Mouse (Mus musculus) heart, embryonic 10.5 days (tissue): ENCODE measurements at regions not wholly inside any gene's neighbourhood (a gene's known extent, or its start where the extent isn't known, plus 50 kb on each side); places are given as distances from the start of the nearest gene placed in this dataset.

Source experiments
- DNase-seq: peaks from one replicate; pipeline ENCODE4 v3.0.0-alpha.2; 2017; ENCODE audit warnings: low spot score
- H3K27ac ChIP-seq: fragments of 300-500 bp; sonication (generic); 2 replicates; pipeline ENCODE4 v1.5.1; 2016; ENCODE audit warnings: mild to moderate bottlenecking
- H3K27me3 ChIP-seq: fragments of 300-500 bp; sonication (generic); 2 replicates; pipeline ENCODE4 v1.6.1; 2016; ENCODE audit warnings: mild to moderate bottlenecking; ENCODE audit not compliant: poor library complexity, insufficient read depth, severe bottlenecking
- H3K36me3 ChIP-seq: fragments of 300-500 bp; sonication (generic); 2 replicates; pipeline ENCODE4 v1.6.1; 2016; ENCODE audit warnings: mild to moderate bottlenecking, moderate library complexity
- H3K4me1 ChIP-seq: fragments of 300-500 bp; sonication (generic); 2 replicates; pipeline ENCODE4 v1.6.1; 2016; ENCODE audit warnings: mild to moderate bottlenecking
- H3K4me3 ChIP-seq: fragments of 300-500 bp; sonication (generic); 2 replicates; pipeline ENCODE4 v1.5.1; 2016; ENCODE audit warnings: mild to moderate bottlenecking, moderate library complexity
- H3K9me3 ChIP-seq: fragments of 300-500 bp; sonication (generic); 2 replicates; pipeline ENCODE4 v1.6.1; 2016; ENCODE audit warnings: mild to moderate bottlenecking, moderate library complexity
- WGBS: fragments of 180-500 bp; shearing (Covaris S2); methylation state at CpG from one replicate; pipeline ENCODE4 v1.1.7; 2016; 5-methylcytosine and 5-hydroxymethylcytosine counted together

DNA sequence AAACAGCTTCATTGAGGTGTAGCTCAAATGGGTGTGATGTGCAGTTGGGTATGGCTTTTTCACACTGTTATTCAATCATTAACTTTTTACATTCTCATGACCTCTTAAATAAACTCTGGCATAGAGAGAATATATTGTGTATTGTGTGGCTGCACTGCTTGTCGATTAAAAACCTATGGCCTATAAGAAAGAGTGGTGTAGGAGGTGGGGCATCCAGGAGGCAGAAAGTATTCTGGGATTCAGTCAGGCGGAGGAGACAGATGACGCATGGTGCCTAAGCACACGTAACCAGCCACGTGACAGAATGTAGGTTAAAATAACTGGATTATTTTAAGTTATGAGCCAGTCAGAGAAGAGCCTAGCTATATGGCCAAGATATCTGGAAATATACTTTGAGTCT lies 78.2 kb upstream of the Slc16a7 start:
- Histone ChIP-seq H3K27me3 (no peaks in the 10 kb centered on the region), H3K9me3 (no peaks in the 10 kb centered on the region), H3K27ac (no peak overlapping the region), H3K4me3 (no peak overlapping the region), H3K4me1 (no peaks in the 10 kb centered on the region), H3K36me3 (no peaks in the 10 kb centered on the region)
- WGBS, result 86% methylated on average over 5 of the region's 5 CpGs
- DNase-seq, result no peak

DNA sequence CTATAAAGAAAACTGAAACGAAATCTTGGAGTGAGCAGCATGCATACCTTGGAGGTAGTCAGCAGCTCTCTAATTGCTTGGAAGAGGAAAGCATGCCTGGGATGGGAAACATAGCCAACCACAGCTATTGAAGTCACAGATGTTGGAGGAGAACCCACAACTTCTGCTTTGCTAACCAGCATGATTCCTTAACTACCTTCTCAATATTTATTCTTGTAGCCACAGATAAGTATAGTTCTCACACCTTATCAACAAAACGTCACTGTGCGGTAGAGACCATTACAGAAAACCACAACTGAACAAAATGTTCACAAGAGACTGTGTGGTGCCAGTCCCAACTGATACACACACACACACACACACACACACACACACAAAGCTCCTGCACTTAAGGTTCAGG lies 99.1 kb upstream of the Slc16a7 start:
- 72% methylated on average over 3 of the region's 3 CpGs for WGBS
- H3K27ac ChIP-seq, result no peak overlapping the region

DNA sequence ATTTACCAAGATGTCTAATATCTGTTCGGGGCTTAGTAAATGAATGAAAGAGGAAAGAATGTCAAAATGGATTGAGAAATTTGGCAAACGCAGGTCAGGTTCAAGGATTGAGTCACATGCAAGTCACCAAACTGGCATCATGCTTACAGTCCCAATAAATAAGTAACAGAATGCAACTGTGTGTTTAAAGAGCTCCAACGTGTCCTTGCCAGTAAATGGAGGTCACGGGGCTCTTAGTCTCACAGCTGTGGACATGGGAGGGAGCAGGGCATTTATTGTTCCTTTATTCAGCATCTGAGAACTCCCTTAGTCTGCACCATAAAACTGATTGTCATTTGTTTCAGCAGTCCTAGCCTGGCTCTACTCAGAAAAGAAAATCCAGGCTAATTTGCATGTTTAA lies 101.1 kb upstream of the Slc16a7 start:
- DNase-seq, result no peak
- Histone ChIP-seq H3K27ac (no peak overlapping the region), H3K9me3 (no peaks in the 10 kb centered on the region), H3K27me3 (no peaks in the 10 kb centered on the region), H3K4me1 (no peaks in the 10 kb centered on the region), H3K4me3 (no peak overlapping the region), H3K36me3 (no peaks in the 10 kb centered on the region)
- 74% methylated on average over 4 of the region's 4 CpGs for WGBS

More for the DNA sequence above, 99.1 kb upstream of the Slc16a7 start:
- Histone ChIP-seq H3K36me3 (no peaks in the 10 kb centered on the region), H3K4me1 (no peaks in the 10 kb centered on the region), H3K4me3 (no peak overlapping the region), H3K9me3 (no peaks in the 10 kb centered on the region), H3K27me3 (no peaks in the 10 kb centered on the region)
- no peak for DNase-seq

DNA sequence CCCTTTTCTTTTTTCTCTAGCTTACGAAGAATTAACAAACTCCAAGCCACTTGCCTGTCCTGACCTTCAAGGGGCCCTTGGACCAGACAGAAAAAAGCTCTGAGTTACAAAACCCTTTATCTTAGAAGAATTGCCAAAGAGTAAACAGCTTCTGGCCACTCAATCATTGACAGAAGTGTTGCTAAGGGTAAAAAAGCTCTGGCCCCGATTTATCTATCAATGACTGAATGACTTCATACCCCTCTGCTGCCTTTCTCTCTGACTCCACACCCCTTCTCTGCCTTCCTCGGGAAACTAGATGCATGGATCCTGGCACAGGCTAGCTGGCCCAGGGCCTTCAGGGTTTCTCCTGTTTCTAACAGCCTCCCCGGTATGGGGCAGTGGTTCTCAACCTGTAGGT lies 105.2 kb upstream of the Slc16a7 start:
- DNase-seq, result no peak
- H3K36me3 ChIP-seq, result no peaks in the 10 kb centered on the region
- H3K27me3 ChIP-seq, result no peaks in the 10 kb centered on the region
- H3K9me3 ChIP-seq, result no peaks in the 10 kb centered on the region
- H3K4me1 ChIP-seq, result no peaks in the 10 kb centered on the region
- H3K4me3 ChIP-seq, result no peak overlapping the region
- 61% methylated on average over 4 of the region's 4 CpGs for whole genome bisulfite sequencing
- no peak overlapping the region for H3K27ac ChIP-seq

DNA sequence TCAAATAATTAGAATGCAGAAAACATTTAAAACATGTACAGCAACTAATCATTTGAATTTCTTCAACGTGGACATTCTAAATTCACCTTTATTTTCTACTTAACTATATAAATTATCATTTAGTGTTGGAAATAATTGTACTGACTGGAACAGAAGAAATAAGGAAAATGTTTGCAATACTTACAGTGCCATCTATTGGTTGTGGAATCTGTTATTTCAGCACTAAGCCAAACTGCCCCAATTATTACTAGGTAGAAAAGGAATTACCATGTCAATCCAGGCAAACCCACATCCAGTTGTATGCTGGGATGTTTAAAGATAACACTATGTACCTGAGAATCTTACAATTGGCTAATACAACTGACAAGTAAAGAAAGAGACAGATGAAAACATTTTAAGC lies 109.1 kb upstream of the Slc16a7 start:
- Histone ChIP-seq H3K36me3 (no peaks in the 10 kb centered on the region), H3K27me3 (no peaks in the 10 kb centered on the region)
- DNase-seq, result no peak

DNA sequence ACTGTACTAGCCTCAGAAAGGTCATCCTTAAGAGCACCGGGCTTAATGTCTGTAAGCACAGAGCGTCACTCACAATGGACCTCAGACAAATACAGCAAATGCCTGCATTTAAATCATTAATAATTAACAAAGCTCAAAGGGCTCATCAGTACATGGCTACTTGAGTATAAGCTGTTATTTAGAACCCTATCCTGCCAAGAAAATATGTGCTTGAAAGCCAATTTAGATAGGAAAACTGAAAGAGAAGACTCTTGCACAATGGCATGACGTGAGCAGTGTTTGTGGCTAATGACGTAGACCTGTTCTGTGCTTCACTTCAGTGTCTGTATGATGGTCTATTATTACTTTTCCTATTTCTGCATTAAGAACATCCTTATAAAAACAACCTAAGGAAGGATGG lies 111.1 kb upstream of the Slc16a7 start:
- 87% methylated on average over 4 of the region's 4 CpGs for WGBS
- Histone ChIP-seq H3K9me3 (no peaks in the 10 kb centered on the region), H3K27ac (no peak overlapping the region), H3K4me1 (no peaks in the 10 kb centered on the region), H3K36me3 (no peaks in the 10 kb centered on the region), H3K4me3 (no peak overlapping the region), H3K27me3 (no peaks in the 10 kb centered on the region)
- no peak for DNase-seq

More for the DNA sequence above, 109.1 kb upstream of the Slc16a7 start:
- no peak overlapping the region for H3K4me3 ChIP-seq
- H3K4me1 ChIP-seq, result no peaks in the 10 kb centered on the region
- no peak overlapping the region for H3K27ac ChIP-seq
- H3K9me3 ChIP-seq, result no peaks in the 10 kb centered on the region
- 29% methylated on average over 1 of the region's 1 CpGs for WGBS

DNA sequence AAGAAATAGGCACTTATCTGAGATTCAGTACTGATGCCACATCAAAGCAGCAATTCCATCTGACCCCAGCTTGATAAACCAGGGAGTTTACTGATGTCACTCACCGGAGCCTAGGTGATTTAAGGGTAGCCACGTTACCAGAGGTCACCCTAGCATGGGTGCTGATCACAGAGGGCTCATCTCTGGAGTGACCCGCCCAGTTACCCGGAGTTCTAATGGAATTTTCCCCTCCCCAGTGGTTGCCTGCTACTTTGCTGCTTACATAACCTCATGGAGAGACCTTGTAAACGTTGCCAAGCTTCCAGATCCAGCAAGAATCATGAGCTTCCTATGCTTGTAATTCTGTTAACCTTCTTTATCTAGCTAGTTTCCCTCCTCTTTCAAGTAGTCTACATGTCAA lies 125.8 kb upstream of the Slc16a7 start:
- 65% methylated on average over 5 of the region's 5 CpGs for WGBS
- Histone ChIP-seq H3K27me3 (no peaks in the 10 kb centered on the region), H3K4me3 (no peak overlapping the region)

DNA sequence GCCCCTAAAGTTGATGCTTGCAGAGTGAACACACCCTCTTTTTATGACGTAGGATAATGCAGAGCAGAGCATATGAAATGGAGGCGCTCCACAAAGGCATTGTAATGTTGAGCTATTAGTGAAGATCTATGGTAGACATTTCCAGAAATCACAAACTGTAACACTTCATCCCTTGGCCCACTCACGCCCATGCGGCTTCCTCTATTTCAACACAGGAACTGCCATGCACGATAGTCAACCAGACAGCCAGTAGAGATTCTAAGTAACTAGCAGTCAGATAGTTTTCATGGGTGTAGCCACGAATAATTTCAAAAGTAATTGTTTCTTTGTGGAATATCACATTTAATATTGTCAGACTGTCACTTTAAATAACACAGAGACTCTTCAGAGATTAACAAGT lies 141.6 kb upstream of the Slc16a7 start:
- 83% methylated on average over 6 of the region's 6 CpGs for WGBS

More for the DNA sequence above, 125.8 kb upstream of the Slc16a7 start:
- Histone ChIP-seq H3K27ac (no peak overlapping the region), H3K9me3 (no peaks in the 10 kb centered on the region), H3K4me1 (no peaks in the 10 kb centered on the region), H3K36me3 (no peaks in the 10 kb centered on the region)
- DNase-seq, result no peak

DNA sequence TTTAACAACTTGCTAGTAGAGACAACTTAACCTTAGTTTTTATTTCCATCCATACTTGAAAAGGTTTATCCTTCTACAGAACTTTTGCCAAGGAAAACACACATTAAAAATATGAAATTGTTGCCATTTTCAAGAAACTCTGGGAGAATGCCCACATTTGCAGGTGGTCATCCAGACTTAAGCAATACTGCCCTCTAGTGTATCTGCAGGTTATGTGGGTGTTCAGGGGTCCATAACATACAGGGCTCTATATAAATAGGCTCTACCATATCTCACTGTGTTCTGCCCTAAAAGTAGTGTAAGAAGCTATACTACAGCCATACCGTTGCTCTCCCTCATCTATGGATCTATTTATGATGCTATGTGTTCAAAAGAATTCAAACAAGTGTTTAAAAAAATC lies 149.1 kb upstream of the Slc16a7 start:
- no peaks in the 10 kb centered on the region for H3K36me3 ChIP-seq
- no peak overlapping the region for H3K27ac ChIP-seq
- DNase-seq, result no peak
- H3K4me3 ChIP-seq, result no peak overlapping the region
- no peaks in the 10 kb centered on the region for H3K9me3 ChIP-seq
- no peaks in the 10 kb centered on the region for H3K27me3 ChIP-seq
- H3K4me1 ChIP-seq, result no peaks in the 10 kb centered on the region
- 39% methylated on average over 1 of the region's 1 CpGs for WGBS

More for the DNA sequence above, 141.6 kb upstream of the Slc16a7 start:
- no peak for DNase-seq
- H3K27ac ChIP-seq, result no peak overlapping the region
- H3K36me3 ChIP-seq, result no peaks in the 10 kb centered on the region
- H3K27me3 ChIP-seq, result no peaks in the 10 kb centered on the region
- no peak overlapping the region for H3K4me3 ChIP-seq
- no peaks in the 10 kb centered on the region for H3K4me1 ChIP-seq
- no peaks in the 10 kb centered on the region for H3K9me3 ChIP-seq

DNA sequence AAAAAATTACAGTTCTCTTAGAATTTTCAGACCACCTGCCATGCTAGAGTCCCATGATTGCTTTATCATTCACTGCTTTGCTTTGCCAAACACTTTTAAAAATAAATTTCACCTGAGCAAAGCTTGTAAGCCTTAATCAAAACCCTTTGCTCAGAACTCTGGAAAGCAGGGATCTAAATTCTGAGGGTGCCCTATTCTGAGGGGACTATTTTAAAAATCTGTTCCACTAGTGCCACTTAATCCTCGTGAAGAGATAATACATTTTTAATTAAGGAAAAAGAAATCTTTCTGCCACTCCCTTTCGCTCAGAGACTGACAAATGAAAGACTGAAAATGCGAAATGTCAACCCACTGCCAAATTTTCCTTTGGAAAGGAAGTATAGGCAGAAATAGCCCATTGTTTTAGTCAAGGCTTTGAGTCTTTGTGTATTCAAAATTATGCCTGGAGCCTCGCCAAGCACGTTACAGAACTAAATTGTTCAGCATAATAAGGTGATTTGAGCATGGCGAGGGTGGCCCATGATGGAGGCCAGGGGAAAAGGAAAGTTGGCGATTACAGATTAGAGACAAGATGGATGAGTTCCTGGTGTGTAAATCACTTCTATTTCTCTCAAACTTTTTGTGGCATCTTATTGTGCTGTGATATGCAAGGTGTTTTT lies 197.4 kb upstream of the Slc16a7 start:
- Histone ChIP-seq H3K36me3 (no peaks in the 10 kb centered on the region), H3K27ac (no peak overlapping the region), H3K27me3 (no peaks in the 10 kb centered on the region), H3K9me3 (no peaks in the 10 kb centered on the region), H3K4me3 (no peak overlapping the region), H3K4me1 (no peaks in the 10 kb centered on the region)
- DNase-seq, result no peak
- 75% methylated on average over 7 of the region's 7 CpGs for WGBS

DNA sequence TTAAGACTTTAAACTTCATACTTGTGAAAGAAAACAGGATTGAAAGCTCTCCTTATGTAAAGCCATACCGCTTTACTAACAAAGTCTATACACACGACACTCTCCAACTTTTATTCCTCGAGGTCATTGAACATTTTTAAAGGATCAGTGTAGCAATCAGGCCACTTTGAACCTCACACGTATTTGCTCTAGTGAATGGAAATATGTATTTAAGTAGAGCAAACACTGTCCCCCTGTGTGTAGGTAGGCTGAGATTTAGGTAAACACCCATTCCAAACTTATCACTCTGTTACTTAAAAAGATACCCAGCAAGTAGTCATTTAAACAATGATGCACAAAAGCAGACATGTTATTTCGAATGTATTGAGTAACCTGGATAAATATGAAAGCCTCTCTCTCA lies 203.7 kb upstream of the Slc16a7 start:
- no peaks in the 10 kb centered on the region for H3K4me1 ChIP-seq
- H3K27ac ChIP-seq, result no peak overlapping the region
- H3K9me3 ChIP-seq, result no peaks in the 10 kb centered on the region
- no peaks in the 10 kb centered on the region for H3K36me3 ChIP-seq
- WGBS, result 73% methylated on average over 5 of the region's 5 CpGs
- DNase-seq, result no peak
- H3K27me3 ChIP-seq, result no peaks in the 10 kb centered on the region
- H3K4me3 ChIP-seq, result no peak overlapping the region

DNA sequence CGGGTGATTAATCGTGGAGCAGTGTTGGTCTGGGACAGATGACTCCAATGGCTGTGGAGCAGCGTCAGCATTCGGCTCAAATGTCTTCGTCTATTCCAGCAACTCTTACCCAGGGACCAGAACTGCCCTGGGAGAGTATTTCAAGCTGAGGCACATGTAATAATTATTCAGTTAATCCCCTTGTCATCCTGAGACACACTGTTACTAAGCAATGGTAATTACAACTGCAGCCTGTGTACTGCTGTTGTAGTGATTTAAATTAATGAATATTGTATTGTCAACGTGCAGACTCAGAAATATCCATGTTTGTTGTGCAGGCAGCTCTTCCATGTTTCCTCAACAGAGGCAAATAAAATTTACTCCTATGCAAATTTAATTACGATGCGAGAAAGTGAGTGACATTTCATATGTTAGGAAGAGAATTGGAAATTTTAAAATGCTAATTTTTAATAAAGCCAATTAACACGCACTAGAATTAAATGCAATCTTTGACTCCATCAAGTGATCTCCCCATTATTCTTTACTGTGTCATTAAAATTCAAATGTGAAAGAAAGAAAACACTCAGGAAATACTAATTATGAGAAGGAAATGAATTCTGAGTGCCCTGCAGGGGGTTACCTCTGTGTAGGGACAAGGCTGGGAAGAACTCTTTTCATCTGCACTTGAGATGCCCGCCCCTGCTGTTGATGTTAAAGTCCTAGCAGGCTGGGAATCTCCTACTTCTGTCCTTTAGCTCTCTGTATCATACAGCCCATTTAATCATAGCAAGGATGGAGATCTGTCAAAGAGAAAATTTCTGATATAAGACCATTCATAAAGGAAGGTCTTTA lies 218.7 kb upstream of the Slc16a7 start:
- Histone ChIP-seq H3K4me3 (no peak overlapping the region), H3K27ac (no peak overlapping the region), H3K27me3 (no peaks in the 10 kb centered on the region), H3K9me3 (no peaks in the 10 kb centered on the region), H3K4me1 (no peaks in the 10 kb centered on the region), H3K36me3 (no peaks in the 10 kb centered on the region)
- DNase-seq, result no peak
- 74% methylated on average over 10 of the region's 10 CpGs for WGBS

DNA sequence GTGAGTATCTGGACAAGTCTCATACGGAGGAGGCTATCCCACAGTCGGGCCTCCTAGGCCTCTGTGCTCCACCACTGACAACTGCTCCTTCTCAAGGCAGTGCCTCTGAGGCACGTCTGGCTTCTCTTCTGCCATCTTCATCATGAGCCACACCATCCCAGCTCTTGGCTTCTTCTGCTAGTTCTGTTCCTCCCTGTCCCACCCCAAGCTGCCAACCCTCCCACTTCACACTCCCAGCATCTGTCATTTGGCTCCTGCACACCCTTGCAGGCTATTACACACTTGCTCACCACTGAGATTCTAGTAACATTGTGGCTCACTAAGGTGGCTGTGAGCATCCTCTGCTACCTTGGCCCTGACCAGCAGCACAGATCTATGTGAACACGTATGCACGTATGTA lies 221.1 kb upstream of the Slc16a7 start:
- 77% methylated on average over 5 of the region's 5 CpGs for WGBS
- H3K27me3 ChIP-seq, result no peaks in the 10 kb centered on the region
- DNase-seq, result no peak
- no peaks in the 10 kb centered on the region for H3K9me3 ChIP-seq
- no peak overlapping the region for H3K4me3 ChIP-seq
- no peaks in the 10 kb centered on the region for H3K4me1 ChIP-seq
- no peaks in the 10 kb centered on the region for H3K36me3 ChIP-seq
- H3K27ac ChIP-seq, result no peak overlapping the region
